Mouse (Mus musculus): ENCODE results near the gene Phf8. TPM values are rescaled to one million over a fixed set of nuclear protein-coding genes. Genes with fewer than 3 reads are reported as not detected.

The Phf8 gene
- polyA plus RNA-seq, 1 experiment from 2014 or later = 6.0 TPM

- no peak for TF ChIP-seq CTCF (IDR thresholded peaks at IDR 0.05; ENCODE audit: low read depth)
- no peak for TF ChIP-seq EP300 (optimal IDR thresholded peaks at IDR 0.05)
- Histone ChIP-seq H3K9me3 (ENCODE audit: control insufficient read depth, low read length) (no peaks in the 10 kb centered on the region), H3K27ac (replicated peaks) (no peak overlapping the region), H3K4me2 (replicated peaks; ENCODE audit: low read depth) (no peak overlapping the region), H3K4me3 (ENCODE audit: low read depth, low read length) (no peak overlapping the region), H3K4me1 (replicated peaks; ENCODE audit: control insufficient read depth, insufficient read depth) (no peaks in the 10 kb centered on the region), H3K27me3 (ENCODE audit: control insufficient read depth, insufficient read depth, low read length) (no peaks in the 10 kb centered on the region), H3K9ac (ENCODE audit: low read length) (no peak overlapping the region), H3K36me3 (ENCODE audit: control insufficient read depth, insufficient read depth, low read length) (no peaks in the 10 kb centered on the region)
- ATAC-seq (ENCODE audit: low FRiP score, low TSS enrichment) (no peak), DNase-seq (ENCODE audit: low spot score) (no peak)
- 97% methylated on average over 1 of the region's 1 CpGs for WGBS
These were observed 54.7 kb downstream of the Phf8 start for GRCm38 (mm10) chrX:151575166-151575565.

DNA sequence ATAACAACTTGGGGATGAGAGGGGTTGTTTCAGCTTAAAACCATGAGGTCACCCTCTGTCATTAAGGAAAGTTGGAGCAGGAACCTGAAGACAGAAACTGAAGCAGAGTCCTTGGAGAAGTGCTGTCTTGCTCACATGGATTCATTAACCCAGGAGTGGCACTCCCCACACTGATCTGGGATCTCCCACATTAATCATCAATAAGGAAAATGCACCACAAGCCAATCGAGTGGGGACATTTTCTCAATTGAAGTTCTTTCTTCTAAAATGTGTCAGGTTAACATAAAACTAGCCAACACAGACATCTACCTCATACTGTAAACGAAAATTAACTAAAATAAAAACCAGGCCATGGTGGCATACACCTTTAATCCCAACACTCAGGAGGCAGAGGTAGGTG is 122.9 kb downstream of the Phf8 start:
- H3K27ac ChIP-seq (replicated peaks) = no peak overlapping the region
- DNase-seq (ENCODE audit: low spot score) (no peak), ATAC-seq (ENCODE audit: low FRiP score, low TSS enrichment) (no peak)
- no peak overlapping the region for H3K4me3 ChIP-seq (ENCODE audit: low read depth, low read length)
- H3K4me1 ChIP-seq (replicated peaks; ENCODE audit: control insufficient read depth, insufficient read depth) = no peaks in the 10 kb centered on the region
- H3K4me2 ChIP-seq (replicated peaks; ENCODE audit: low read depth) = no peak overlapping the region
- no peaks in the 10 kb centered on the region for H3K27me3 ChIP-seq (ENCODE audit: control insufficient read depth, insufficient read depth, low read length)
- WGBS = 79% methylated on average over 2 of the region's 2 CpGs
- no peak overlapping the region for H3K9ac ChIP-seq (ENCODE audit: low read length)
- H3K9me3 ChIP-seq (ENCODE audit: control insufficient read depth, low read length) = no peaks in the 10 kb centered on the region
- H3K36me3 ChIP-seq (ENCODE audit: control insufficient read depth, insufficient read depth, low read length) = no peaks in the 10 kb centered on the region
- no peak for TF ChIP-seq CTCF (IDR thresholded peaks at IDR 0.05; ENCODE audit: low read depth)
- no peak for TF ChIP-seq EP300 (optimal IDR thresholded peaks at IDR 0.05)

- TF ChIP-seq CTCF (IDR thresholded peaks at IDR 0.05; ENCODE audit: low read depth) = no peak
- TF ChIP-seq EP300 (optimal IDR thresholded peaks at IDR 0.05) = no peak
- ATAC-seq (ENCODE audit: low FRiP score, low TSS enrichment) (no peak), DNase-seq (ENCODE audit: low spot score) (no peak)
- no peak overlapping the region for H3K4me3 ChIP-seq (ENCODE audit: low read depth, low read length)
- no peak overlapping the region for H3K9ac ChIP-seq (ENCODE audit: low read length)
- H3K27me3 ChIP-seq (ENCODE audit: control insufficient read depth, insufficient read depth, low read length) = no peaks in the 10 kb centered on the region
- H3K4me2 ChIP-seq (replicated peaks; ENCODE audit: low read depth) = no peak overlapping the region
- H3K36me3 ChIP-seq (ENCODE audit: control insufficient read depth, insufficient read depth, low read length) = no peaks in the 10 kb centered on the region
- H3K4me1 ChIP-seq (replicated peaks; ENCODE audit: control insufficient read depth, insufficient read depth) = no peaks in the 10 kb centered on the region
- no peak overlapping the region for H3K27ac ChIP-seq (replicated peaks)
- H3K9me3 ChIP-seq (ENCODE audit: control insufficient read depth, low read length) = no peaks in the 10 kb centered on the region
- 29% methylated on average over 2 of the region's 2 CpGs for WGBS
These were observed 133.3 kb downstream of the Phf8 start for GRCm38 (mm10) chrX:151653744-151654143.

GRCm38 (mm10) chrX:151674492-151675171 is 154.2 kb downstream of the Phf8 start:
- H3K27me3 ChIP-seq (ENCODE audit: control insufficient read depth, insufficient read depth, low read length) = no peaks in the 10 kb centered on the region
- no peaks in the 10 kb centered on the region for H3K4me1 ChIP-seq (replicated peaks; ENCODE audit: control insufficient read depth, insufficient read depth)
- no peak overlapping the region for H3K4me2 ChIP-seq (replicated peaks; ENCODE audit: low read depth)
- no peak for TF ChIP-seq CTCF (IDR thresholded peaks at IDR 0.05; ENCODE audit: low read depth)
- TF ChIP-seq EP300 (optimal IDR thresholded peaks at IDR 0.05) = no peak
- H3K27ac ChIP-seq (replicated peaks) = no peak overlapping the region
- H3K9ac ChIP-seq (ENCODE audit: low read length) = no peak overlapping the region
- DNase-seq (ENCODE audit: low spot score) (no peak), ATAC-seq (ENCODE audit: low FRiP score, low TSS enrichment) (no peak)
- WGBS = 79% methylated on average over 5 of the region's 5 CpGs
- H3K36me3 ChIP-seq (ENCODE audit: control insufficient read depth, insufficient read depth, low read length) = no peaks in the 10 kb centered on the region
- H3K9me3 ChIP-seq (ENCODE audit: control insufficient read depth, low read length) = no peaks in the 10 kb centered on the region
- no peak overlapping the region for H3K4me3 ChIP-seq (ENCODE audit: low read depth, low read length)

Other genes with a start within 250 kb of the Phf8 start
- 1.3 and 1.6 TPM in 2 replicates for gene Fam120c, start 176.5 kb upstream of the Phf8 start, polyA plus RNA-seq (2015; fragmentation: Nextera tagmentation; extraction: Ambion mirVana)

Data from stomach, postnatal 0 days (tissue).